Mouse (Mus musculus): ENCODE data around the gene Lrrc8a. TPM values are rescaled to one million over a fixed set of nuclear protein-coding genes. Genes with fewer than 3 reads are reported as not detected.

The Lrrc8a gene
- 50.0 and 51.9 TPM in 2 replicates for polyA plus RNA-seq (2014; fragmentation: Nextera tagmentation; extraction: Ambion mirVana)

DNA sequence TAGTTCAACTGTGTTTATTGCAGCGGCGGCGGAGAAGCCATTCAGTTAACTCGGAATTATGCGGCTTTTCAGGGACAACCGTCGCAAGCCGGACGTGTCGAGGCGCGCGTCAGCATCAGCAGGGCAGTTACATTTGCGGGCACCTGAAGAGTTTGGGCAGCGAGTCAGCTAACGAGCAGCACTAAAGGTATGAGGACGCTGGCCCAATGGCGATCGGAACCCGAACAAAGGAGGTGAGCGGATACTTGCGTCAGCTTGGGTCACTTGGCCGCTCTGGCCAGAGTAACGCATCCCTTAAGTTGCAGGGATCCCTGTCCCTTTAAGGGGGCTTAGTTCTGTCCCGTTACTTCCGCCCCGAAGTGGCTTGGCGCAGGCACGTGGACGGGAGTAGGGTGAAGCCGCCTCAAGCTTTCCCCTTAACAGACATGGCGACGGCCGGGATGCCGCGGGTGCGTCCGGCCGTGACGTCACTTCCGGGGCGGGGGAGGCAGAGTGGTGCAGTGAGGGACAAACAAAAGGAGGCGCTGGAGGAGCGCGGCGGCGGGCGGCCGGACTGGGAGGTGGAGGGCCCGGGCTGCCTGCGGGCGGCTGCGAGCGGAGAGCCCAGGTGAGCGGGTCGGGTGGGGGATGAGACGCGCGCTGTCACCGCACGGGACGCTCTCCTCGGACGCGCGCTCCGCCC lies at the start of gene Lrrc8a:
Gene Lrrc8a (plus strand): TSS at position 517 of the 682 bp plus-strand sequence.
- Histone ChIP-seq H3K9me3 (ENCODE audit: control insufficient read depth, low read depth, low read length) (no peaks in the 10 kb centered on the region), H3K27ac (ENCODE audit: low read length) (peak within 1 kb of the TSS; percentile 82), H3K4me2 (replicated peaks; ENCODE audit: low read depth, low read length) (peak within 1 kb of the TSS; percentile 86), H3K27me3 (ENCODE audit: control insufficient read depth, insufficient read depth, low read length) (no peaks in the 10 kb centered on the region), H3K36me3 (ENCODE audit: control insufficient read depth, insufficient read depth, low read length) (peaks cover 19% of the 10 kb centered on the region), H3K9ac (replicated peaks; ENCODE audit: low read depth, low read length) (peak within 1 kb of the TSS; percentile 80), H3K4me3 (ENCODE audit: low read depth, low read length) (peak within 1 kb of the TSS; percentile 87), H3K4me1 (ENCODE audit: control insufficient read depth, insufficient read depth, low read length) (peaks cover 17% of the 10 kb centered on the region)
- WGBS, result under 1% methylated on average over 57 of the region's 67 CpGs
- ATAC-seq (ENCODE audit: insufficient number of reproducible peaks, insufficient read depth, low FRiP score, low read depth), result peak; percentile 96

- H3K9ac ChIP-seq (replicated peaks; ENCODE audit: low read depth, low read length), result no peak overlapping the region
- no peaks in the 10 kb centered on the region for H3K4me1 ChIP-seq (ENCODE audit: control insufficient read depth, insufficient read depth, low read length)
- no peaks in the 10 kb centered on the region for H3K36me3 ChIP-seq (ENCODE audit: control insufficient read depth, insufficient read depth, low read length)
- H3K4me3 ChIP-seq (ENCODE audit: low read depth, low read length), result no peak overlapping the region
- no peak overlapping the region for H3K4me2 ChIP-seq (replicated peaks; ENCODE audit: low read depth, low read length)
- no peaks in the 10 kb centered on the region for H3K9me3 ChIP-seq (ENCODE audit: control insufficient read depth, low read depth, low read length)
- no peaks in the 10 kb centered on the region for H3K27me3 ChIP-seq (ENCODE audit: control insufficient read depth, insufficient read depth, low read length)
- no peak overlapping the region for H3K27ac ChIP-seq (ENCODE audit: low read length)
- 84% methylated on average over 12 of the region's 12 CpGs for WGBS
- no peak for ATAC-seq (ENCODE audit: insufficient number of reproducible peaks, insufficient read depth, low FRiP score, low read depth)
These were observed 45.5 kb upstream of the Lrrc8a start for GRCm38 (mm10) chr2:30191790-30192580.

DNA sequence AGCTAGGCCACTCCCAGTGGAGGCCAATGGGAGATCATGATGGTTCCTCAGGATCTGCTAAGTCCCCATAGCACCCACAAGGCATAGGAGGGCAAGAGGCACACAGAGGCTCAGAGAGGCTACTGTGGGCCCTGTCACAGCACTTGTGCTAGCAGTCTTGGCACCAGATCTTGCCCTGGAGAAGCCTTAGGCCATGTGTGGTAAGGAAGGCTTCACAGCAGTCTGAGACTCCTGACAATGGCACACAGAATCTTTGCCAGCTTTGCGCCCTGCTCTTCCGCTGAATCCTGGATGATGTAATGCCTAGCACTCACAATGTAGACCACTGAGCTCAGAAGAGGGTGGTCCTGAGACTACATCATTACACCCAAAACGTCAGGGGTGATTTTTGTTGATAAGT lies 42.9 kb upstream of the Lrrc8a start:
- Histone ChIP-seq H3K9ac (replicated peaks; ENCODE audit: low read depth, low read length) (no peak overlapping the region), H3K4me3 (ENCODE audit: low read depth, low read length) (no peak overlapping the region), H3K4me2 (replicated peaks; ENCODE audit: low read depth, low read length) (no peak overlapping the region), H3K27me3 (ENCODE audit: control insufficient read depth, insufficient read depth, low read length) (no peaks in the 10 kb centered on the region), H3K9me3 (ENCODE audit: control insufficient read depth, low read depth, low read length) (no peaks in the 10 kb centered on the region), H3K4me1 (ENCODE audit: control insufficient read depth, insufficient read depth, low read length) (no peaks in the 10 kb centered on the region), H3K27ac (ENCODE audit: low read length) (no peak overlapping the region), H3K36me3 (ENCODE audit: control insufficient read depth, insufficient read depth, low read length) (no peaks in the 10 kb centered on the region)
- 76% methylated on average over 3 of the region's 3 CpGs for WGBS
- ATAC-seq (ENCODE audit: insufficient number of reproducible peaks, insufficient read depth, low FRiP score, low read depth), result no peak

DNA sequence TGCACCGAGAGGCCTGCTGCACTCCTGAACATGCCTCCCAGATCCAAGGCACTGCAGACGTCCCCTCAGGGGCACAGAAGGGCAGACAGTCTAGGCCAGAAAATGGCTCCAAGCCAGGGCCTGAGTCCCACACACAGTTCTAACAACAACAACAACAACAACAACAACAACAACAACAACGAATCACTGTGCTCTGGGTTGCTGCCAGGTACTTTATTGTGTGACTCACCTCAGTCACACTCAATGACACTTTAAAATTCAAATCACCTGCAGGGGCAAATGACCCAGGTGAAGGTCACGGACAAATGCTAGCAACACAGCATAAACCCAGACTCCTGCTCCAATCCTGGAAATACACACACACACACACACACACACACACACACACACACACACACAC lies 39.5 kb upstream of the Lrrc8a start:
- no peaks in the 10 kb centered on the region for H3K36me3 ChIP-seq (ENCODE audit: control insufficient read depth, insufficient read depth, low read length)
- H3K27ac ChIP-seq (ENCODE audit: low read length), result no peak overlapping the region
- no peak overlapping the region for H3K4me3 ChIP-seq (ENCODE audit: low read depth, low read length)
- no peak overlapping the region for H3K4me2 ChIP-seq (replicated peaks; ENCODE audit: low read depth, low read length)
- 69% methylated on average over 4 of the region's 4 CpGs for WGBS
- H3K9me3 ChIP-seq (ENCODE audit: control insufficient read depth, low read depth, low read length), result no peaks in the 10 kb centered on the region
- H3K9ac ChIP-seq (replicated peaks; ENCODE audit: low read depth, low read length), result no peak overlapping the region
- no peak for ATAC-seq (ENCODE audit: insufficient number of reproducible peaks, insufficient read depth, low FRiP score, low read depth)
- 0 out of 2 replicates have a peak, but pooled peaks cover 3% of the 10 kb centered on the region for H3K4me1 ChIP-seq (ENCODE audit: control insufficient read depth, insufficient read depth, low read length)
- H3K27me3 ChIP-seq (ENCODE audit: control insufficient read depth, insufficient read depth, low read length), result no peaks in the 10 kb centered on the region

- Histone ChIP-seq H3K27me3 (ENCODE audit: control insufficient read depth, insufficient read depth, low read length) (no peaks in the 10 kb centered on the region), H3K4me1 (ENCODE audit: control insufficient read depth, insufficient read depth, low read length) (peaks cover 9% of the 10 kb centered on the region), H3K9ac (replicated peaks; ENCODE audit: low read depth, low read length) (no peak overlapping the region), H3K27ac (ENCODE audit: low read length) (peak overlapping the region; percentile 36; the same call in 1 of the 2 replicates), H3K4me2 (replicated peaks; ENCODE audit: low read depth, low read length) (no peak overlapping the region), H3K9me3 (ENCODE audit: control insufficient read depth, low read depth, low read length) (no peaks in the 10 kb centered on the region), H3K4me3 (ENCODE audit: low read depth, low read length) (no peak overlapping the region), H3K36me3 (ENCODE audit: control insufficient read depth, insufficient read depth, low read length) (no peaks in the 10 kb centered on the region)
- WGBS, result 38% methylated on average over 1 of the region's 1 CpGs
- peak; percentile 72; the same call in 1 of the 2 replicates for ATAC-seq (ENCODE audit: insufficient number of reproducible peaks, insufficient read depth, low FRiP score, low read depth)
These were observed 37.5 kb upstream of the Lrrc8a start for GRCm38 (mm10) chr2:30199984-30200383.

DNA sequence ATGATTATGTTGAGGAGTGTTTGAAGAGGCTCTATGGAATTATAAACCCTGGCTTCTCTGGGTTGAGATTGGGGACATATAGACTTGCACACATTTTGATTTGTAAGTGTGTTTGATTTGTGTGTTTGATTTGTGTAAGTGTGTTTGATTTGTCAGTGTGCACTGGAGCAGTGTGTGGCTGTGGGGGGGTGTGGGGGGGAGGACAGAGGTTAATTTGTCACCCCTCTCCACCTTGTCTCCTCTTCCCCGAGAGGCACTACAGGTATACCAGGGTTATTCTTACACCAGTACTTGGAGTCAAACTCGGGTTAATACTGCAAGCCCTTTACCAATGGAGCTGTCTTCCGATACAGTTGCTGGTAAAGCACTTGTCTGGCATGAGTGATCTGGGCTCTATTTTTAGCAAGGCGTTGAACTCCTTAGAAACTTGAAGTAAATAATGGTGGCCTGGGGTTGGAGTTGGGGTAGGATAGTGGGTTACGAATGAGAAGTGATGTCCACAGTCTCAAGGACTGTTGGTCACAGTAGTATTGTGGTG lies 37.1 kb upstream of the Lrrc8a start:
- H3K36me3 ChIP-seq (ENCODE audit: control insufficient read depth, insufficient read depth, low read length), result no peaks in the 10 kb centered on the region
- H3K9ac ChIP-seq (replicated peaks; ENCODE audit: low read depth, low read length), result no peak overlapping the region
- ATAC-seq (ENCODE audit: insufficient number of reproducible peaks, insufficient read depth, low FRiP score, low read depth), result no peak
- no peak overlapping the region for H3K4me2 ChIP-seq (replicated peaks; ENCODE audit: low read depth, low read length)
- no peaks in the 10 kb centered on the region for H3K9me3 ChIP-seq (ENCODE audit: control insufficient read depth, low read depth, low read length)
- H3K27me3 ChIP-seq (ENCODE audit: control insufficient read depth, insufficient read depth, low read length), result no peaks in the 10 kb centered on the region
- H3K4me1 ChIP-seq (ENCODE audit: control insufficient read depth, insufficient read depth, low read length), result peaks cover 10% of the 10 kb centered on the region
- no peak overlapping the region for H3K4me3 ChIP-seq (ENCODE audit: low read depth, low read length)
- peak overlapping the region; percentile 39; the same call in 1 of the 2 replicates for H3K27ac ChIP-seq (ENCODE audit: low read length)
- WGBS, result 57% methylated on average over 5 of the region's 5 CpGs

GRCm38 (mm10) chr2:30203439-30203838 lies 34.1 kb upstream of the Lrrc8a start:
- peaks cover 13% of the 10 kb centered on the region for H3K4me1 ChIP-seq (ENCODE audit: control insufficient read depth, insufficient read depth, low read length)
- ATAC-seq (ENCODE audit: insufficient number of reproducible peaks, insufficient read depth, low FRiP score, low read depth), result no peak
- no peak overlapping the region for H3K27ac ChIP-seq (ENCODE audit: low read length)
- WGBS, result 75% methylated on average over 7 of the region's 7 CpGs
- no peaks in the 10 kb centered on the region for H3K27me3 ChIP-seq (ENCODE audit: control insufficient read depth, insufficient read depth, low read length)
- H3K4me3 ChIP-seq (ENCODE audit: low read depth, low read length), result no peak overlapping the region
- no peak overlapping the region for H3K9ac ChIP-seq (replicated peaks; ENCODE audit: low read depth, low read length)
- H3K36me3 ChIP-seq (ENCODE audit: control insufficient read depth, insufficient read depth, low read length), result no peaks in the 10 kb centered on the region
- no peaks in the 10 kb centered on the region for H3K9me3 ChIP-seq (ENCODE audit: control insufficient read depth, low read depth, low read length)
- H3K4me2 ChIP-seq (replicated peaks; ENCODE audit: low read depth, low read length), result no peak overlapping the region

DNA sequence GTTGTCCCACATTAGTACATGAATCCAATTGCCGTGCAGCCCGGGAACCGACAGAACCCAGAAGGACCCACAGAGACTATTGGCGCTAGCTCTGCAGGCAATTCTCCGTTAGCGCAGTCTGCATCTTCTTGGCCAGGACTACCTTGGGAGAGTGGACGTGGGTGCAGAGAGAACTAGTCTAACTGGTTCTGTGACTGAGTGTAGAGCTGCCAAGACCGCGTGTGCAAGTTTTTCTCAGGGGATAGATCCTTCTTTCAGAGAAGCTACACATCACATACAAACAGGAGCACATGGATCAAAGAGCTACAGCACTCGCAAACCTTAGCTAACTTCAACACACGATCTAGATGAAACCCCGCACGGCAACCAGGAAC lies 32.3 kb upstream of the Lrrc8a start:
- H3K27ac ChIP-seq (ENCODE audit: low read length), result peak overlapping the region; percentile 52; the same call in 1 of the 2 replicates
- H3K27me3 ChIP-seq (ENCODE audit: control insufficient read depth, insufficient read depth, low read length), result no peaks in the 10 kb centered on the region
- H3K9ac ChIP-seq (replicated peaks; ENCODE audit: low read depth, low read length), result peak overlapping the region; percentile 72
- H3K4me1 ChIP-seq (ENCODE audit: control insufficient read depth, insufficient read depth, low read length), result peaks cover 13% of the 10 kb centered on the region
- no peaks in the 10 kb centered on the region for H3K9me3 ChIP-seq (ENCODE audit: control insufficient read depth, low read depth, low read length)
- H3K4me3 ChIP-seq (ENCODE audit: low read depth, low read length), result peak overlapping the region; percentile 43
- under 1% methylated on average over 13 of the region's 13 CpGs for WGBS
- no peaks in the 10 kb centered on the region for H3K36me3 ChIP-seq (ENCODE audit: control insufficient read depth, insufficient read depth, low read length)
- peak overlapping the region; percentile 46 for H3K4me2 ChIP-seq (replicated peaks; ENCODE audit: low read depth, low read length)
- ATAC-seq (ENCODE audit: insufficient number of reproducible peaks, insufficient read depth, low FRiP score, low read depth), result peak; percentile 71
